Mouse (Mus musculus) lung, postnatal 25 days (tissue): ENCODE results near the gene Hk1.

Experiments
- DNase-seq: peaks from one replicate; pipeline ENCODE4 v3.0.0; 2022; ENCODE audit warnings: low spot score

Gene Hk1

GRCm38 (mm10) chr10:62269278-62269677, 110.4 kb downstream of the Hk1 start:
- no peak for DNase-seq

- DNase-seq = no peak
Observed at GRCm38 (mm10) chr10:62264299-62264698, 115.4 kb downstream of the Hk1 start.

- peak; percentile 56 for DNase-seq
Observed at GRCm38 (mm10) chr10:62261115-62261886, 118.4 kb downstream of the Hk1 start.

- no peak for DNase-seq
Observed at GRCm38 (mm10) chr10:62258298-62258697, 121.4 kb downstream of the Hk1 start.

GRCm38 (mm10) chr10:62252496-62253235, 127.0 kb downstream of the Hk1 start:
- no peak for DNase-seq

GRCm38 (mm10) chr10:62252000-62252488, 127.7 kb downstream of the Hk1 start, which contains the start of gene Tacr2:
Tacr2 (plus strand) TSS chr10:62252438.
- DNase-seq = no peak

- DNase-seq = peak; percentile 71
Observed at GRCm38 (mm10) chr10:62247815-62248214, 131.9 kb downstream of the Hk1 start.

GRCm38 (mm10) chr10:62247156-62247555, 132.6 kb downstream of the Hk1 start:
- DNase-seq = no peak

GRCm38 (mm10) chr10:62244067-62244466, 135.6 kb downstream of the Hk1 start:
- DNase-seq = no peak

- peak; percentile 80 for DNase-seq
Observed at GRCm38 (mm10) chr10:62242896-62243295, 136.8 kb downstream of the Hk1 start.

- DNase-seq = peak; percentile 81
Observed at GRCm38 (mm10) chr10:62242358-62242757, 137.3 kb downstream of the Hk1 start.

- no peak for DNase-seq
Observed at GRCm38 (mm10) chr10:62239270-62239669, 140.4 kb downstream of the Hk1 start.

- no peak for DNase-seq
Observed at GRCm38 (mm10) chr10:62238688-62239087, 141.0 kb downstream of the Hk1 start.

- DNase-seq = no peak
Observed at GRCm38 (mm10) chr10:62237205-62237604, 142.5 kb downstream of the Hk1 start.

GRCm38 (mm10) chr10:62236165-62236564, 143.5 kb downstream of the Hk1 start:
- no peak for DNase-seq

- DNase-seq = no peak
Observed at GRCm38 (mm10) chr10:62231811-62232210, 147.9 kb downstream of the Hk1 start.

- no peak for DNase-seq
Observed at GRCm38 (mm10) chr10:62231395-62231732, 148.3 kb downstream of the Hk1 start.

- DNase-seq = peak; percentile 95
Observed at GRCm38 (mm10) chr10:62230708-62231394, 148.9 kb downstream of the Hk1 start, which contains the start of gene Tspan15. Tspan15 (minus strand) TSS chr10:62231251.

GRCm38 (mm10) chr10:62228126-62228525, 151.6 kb downstream of the Hk1 start:
- DNase-seq = no peak

- no peak for DNase-seq
Observed at GRCm38 (mm10) chr10:62225839-62226238, 153.9 kb downstream of the Hk1 start.

- DNase-seq = no peak
Observed at GRCm38 (mm10) chr10:62224231-62224630, 155.5 kb downstream of the Hk1 start.

GRCm38 (mm10) chr10:62222777-62223176, 156.9 kb downstream of the Hk1 start:
- peak; percentile 73 for DNase-seq

GRCm38 (mm10) chr10:62221647-62222046, 158.1 kb downstream of the Hk1 start:
- DNase-seq = no peak
